Mouse (Mus musculus) cortical plate, adult 2 months (tissue): ENCODE data around the gene Urah.

ENCODE experiments used
- CTCF ChIP-seq: fragments of 200-500 bp; IDR thresholded peaks from 2 replicates; pipeline ENCODE4 v1.5.1; 2011; ENCODE audit warnings: mild to moderate bottlenecking, control low read depth, low read length; ENCODE audit not compliant: insufficient read depth; ENCODE audit errors: extremely low read depth
- POLR2A ChIP-seq: fragments of 200-500 bp; IDR thresholded peaks from 2 replicates; pipeline ENCODE4 v1.6.1; 2011; ENCODE audit warnings: mild to moderate bottlenecking, low read length, control low read depth; ENCODE audit not compliant: insufficient read depth; ENCODE audit errors: extremely low read depth

- no peak for TF ChIP-seq POLR2A
- TF ChIP-seq CTCF = no peak
Measured at GRCm38 (mm10) chr7:140880419-140880818, 45.6 kb downstream of the Urah start.
